Mouse (Mus musculus) left cerebral cortex, postnatal 25 days (tissue): ENCODE measurements at regions not wholly inside any gene's neighbourhood (a gene's known extent, or its start where the extent isn't known, plus 50 kb on each side); places are given as distances from the start of the nearest gene placed in this dataset.

Experiments
- DNase-seq, 2 experiments: peaks; one replicate each; pipeline ENCODE4 v3.0.0; 2022; ENCODE audit warnings: low spot score in 2 of 2, mixed read lengths in 1 of 2
- intact Hi-C: fragments of 180-260 bp; cut with DNase I; formaldehyde crosslinking; loops from one replicate; pipeline ENCODE4 v1.15.1; 2025

GRCm38 (mm10) chr6:116894252-116894651, 177.5 kb upstream of the Tmem72 start:
- intact Hi-C loops = no loop called here

DNA sequence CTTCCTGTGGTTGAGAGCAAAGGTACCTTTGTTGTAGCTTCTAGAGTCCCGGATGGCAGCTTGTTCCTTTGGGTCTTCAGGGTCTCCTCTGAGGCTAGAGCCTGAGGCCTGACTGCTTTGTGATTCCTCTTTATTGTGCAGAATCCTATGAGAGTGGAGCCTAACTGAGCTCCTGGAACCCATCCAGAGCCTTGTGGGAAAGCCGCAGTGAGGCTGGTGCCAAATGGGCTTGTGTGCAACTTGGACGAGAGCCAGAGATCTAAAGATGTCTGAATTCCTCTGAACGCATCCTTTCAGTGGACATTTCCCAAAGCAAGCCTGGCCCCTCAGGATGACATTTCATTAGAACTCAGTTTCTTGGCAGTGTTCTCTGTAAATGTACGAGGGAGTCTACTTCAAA, 178.4 kb upstream of the Tmem72 start:
- peak; percentile 68 to 78 for DNase-seq
- intact Hi-C loops = no loop called here

More at GRCm38 (mm10) chr6:116894252-116894651, 177.5 kb upstream of the Tmem72 start:
- no peak for DNase-seq

GRCm38 (mm10) chr6:116896132-116896630, 179.5 kb upstream of the Tmem72 start:
- DNase-seq = no peak
- intact Hi-C loops = no loop called here

DNA sequence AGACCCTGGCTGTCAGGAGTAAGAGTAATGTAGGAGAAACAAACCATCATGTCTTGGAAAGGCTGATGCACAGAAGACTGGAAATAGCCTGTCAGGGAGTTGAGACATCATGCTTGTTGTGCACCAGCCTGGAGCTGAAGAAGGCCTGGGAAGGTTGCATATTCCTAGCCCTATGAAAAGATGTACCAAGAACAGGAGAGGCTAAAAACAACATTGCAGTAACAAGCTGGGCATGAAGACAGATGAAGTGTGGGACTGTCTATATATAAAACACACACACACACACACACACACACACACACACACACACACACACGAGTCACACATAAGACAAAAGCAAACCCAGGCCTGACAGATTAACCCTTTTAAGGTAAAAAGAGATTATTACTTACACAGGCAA, 185.1 kb upstream of the Tmem72 start:
- intact Hi-C loops = loop anchor here (10.0 kb wide), 2 partner anchors 173 to 257 kb away; no protein-coding TSS in a partner anchor
- DNase-seq = peak; percentile 16 to 87

GRCm38 (mm10) chr6:116902371-116902770, 185.7 kb upstream of the Tmem72 start:
- DNase-seq = peak in 1 of 2 experiments; percentile 28
- intact Hi-C loops = loop anchor here (10.0 kb wide), 2 partner anchors 172 to 258 kb away; no protein-coding TSS in a partner anchor

DNA sequence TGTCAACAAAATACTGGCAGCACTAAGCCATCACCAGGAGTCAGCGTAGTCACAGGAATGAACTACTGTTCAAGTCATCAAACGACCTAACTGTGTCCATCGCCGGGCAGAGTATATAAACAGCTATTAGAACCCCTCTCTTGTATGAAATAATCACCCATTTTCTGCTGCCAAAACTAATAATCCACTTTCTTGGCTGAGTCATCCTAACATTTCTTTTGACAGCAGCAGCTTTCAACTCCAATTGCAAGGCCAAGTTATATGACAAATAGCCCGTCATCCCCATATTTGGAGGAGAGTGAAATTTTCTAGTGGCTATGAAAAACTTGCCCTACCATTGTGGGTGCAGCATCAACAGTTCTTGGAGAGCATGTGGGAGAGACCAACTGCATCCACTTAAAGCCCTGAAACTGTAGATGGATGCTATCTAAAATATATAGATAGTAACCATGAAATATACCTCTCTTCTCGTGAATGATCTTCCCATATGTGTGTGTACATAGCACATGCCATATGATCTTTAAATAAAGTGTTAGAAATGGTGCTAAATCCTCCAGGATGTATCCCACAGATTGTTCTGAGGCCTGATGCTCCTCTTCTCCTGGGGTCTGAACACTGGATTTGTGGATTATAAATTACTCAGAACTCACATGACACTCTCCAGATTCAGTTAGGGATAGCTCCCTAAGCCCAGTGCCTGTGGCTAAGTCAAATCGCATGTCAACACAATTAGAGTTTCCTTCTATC, 189.9 kb upstream of the Tmem72 start:
- DNase-seq = peak in 1 of 2 experiments; percentile 78
- intact Hi-C loops = loop anchor here (10.0 kb wide), 2 partner anchors 168 to 262 kb away; no protein-coding TSS in a partner anchor

GRCm38 (mm10) chr6:116910607-116911006, 193.9 kb upstream of the Tmem72 start:
- DNase-seq = no peak

GRCm38 (mm10) chr6:116912161-116912560, 195.4 kb upstream of the Tmem72 start:
- intact Hi-C loops = no loop called here
- DNase-seq = no peak

More at GRCm38 (mm10) chr6:116910607-116911006, 193.9 kb upstream of the Tmem72 start:
- intact Hi-C loops = no loop called here

DNA sequence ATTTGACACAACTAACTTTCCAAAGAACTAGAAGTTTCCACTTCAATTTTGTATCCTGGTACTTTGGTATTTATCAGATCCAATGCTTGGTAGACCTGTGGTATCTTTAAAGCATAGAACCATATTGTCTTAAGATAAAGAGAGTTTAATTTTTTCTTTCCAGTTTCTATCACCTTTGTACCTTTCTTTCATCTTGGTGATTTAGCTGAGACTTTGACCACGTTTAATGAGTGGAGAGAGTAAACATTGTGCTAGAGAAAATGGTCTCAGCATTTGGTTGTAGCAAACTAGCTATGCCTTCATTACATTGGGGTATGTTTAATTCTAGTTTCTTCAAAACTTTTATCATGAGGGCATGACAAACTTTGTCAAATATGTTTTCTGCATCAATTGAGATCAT, 197.4 kb upstream of the Tmem72 start:
- intact Hi-C loops = no loop called here
- no peak for DNase-seq

DNA sequence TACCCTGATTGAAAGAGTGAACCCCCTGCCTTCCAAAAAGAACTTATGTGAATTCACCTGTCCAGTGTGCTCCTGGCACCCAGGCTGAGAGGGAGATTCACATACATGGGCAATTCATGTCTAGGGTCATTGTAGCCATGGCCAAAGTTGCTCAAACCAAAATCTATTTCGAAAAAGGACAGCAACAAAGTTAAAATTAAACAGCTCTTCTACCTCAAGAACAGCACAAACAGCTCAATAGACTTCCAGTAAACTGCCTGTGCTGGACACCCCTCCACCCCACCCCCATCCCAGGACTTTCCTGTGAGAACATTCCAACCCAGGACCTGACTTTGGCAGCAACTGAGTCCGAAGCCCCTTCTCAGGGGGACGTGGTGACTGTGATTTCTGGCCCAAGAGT, 218.3 kb upstream of the Tmem72 start:
- DNase-seq = no peak
- intact Hi-C loops = no loop called here

DNA sequence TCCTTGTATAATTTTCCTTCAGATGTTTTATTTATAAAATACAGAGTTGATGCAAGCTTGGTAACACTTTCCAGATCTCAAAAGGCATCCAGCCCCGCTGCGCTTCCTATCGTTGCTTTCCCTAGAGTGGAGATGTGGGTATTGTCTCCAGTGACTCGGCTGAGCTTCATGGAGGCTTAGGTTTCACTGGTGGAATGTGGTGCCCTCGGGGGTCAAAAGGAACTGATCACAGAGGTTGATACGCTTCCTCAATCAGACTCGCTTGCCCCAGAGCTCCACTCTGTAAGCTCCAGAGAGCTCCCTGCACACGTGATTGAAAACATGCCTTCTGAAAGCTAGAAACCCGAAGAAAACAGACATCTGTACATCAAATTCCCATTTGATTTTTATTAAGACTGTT, 224.9 kb upstream of the Tmem72 start:
- intact Hi-C loops = no loop called here

GRCm38 (mm10) chr6:116942696-116943095, 225.6 kb upstream of the Cxcl12 start:
- intact Hi-C loops = no loop called here
- peak in 1 of 2 experiments; percentile 33 for DNase-seq

More for the DNA sequence above, 224.9 kb upstream of the Tmem72 start:
- DNase-seq = no peak

DNA sequence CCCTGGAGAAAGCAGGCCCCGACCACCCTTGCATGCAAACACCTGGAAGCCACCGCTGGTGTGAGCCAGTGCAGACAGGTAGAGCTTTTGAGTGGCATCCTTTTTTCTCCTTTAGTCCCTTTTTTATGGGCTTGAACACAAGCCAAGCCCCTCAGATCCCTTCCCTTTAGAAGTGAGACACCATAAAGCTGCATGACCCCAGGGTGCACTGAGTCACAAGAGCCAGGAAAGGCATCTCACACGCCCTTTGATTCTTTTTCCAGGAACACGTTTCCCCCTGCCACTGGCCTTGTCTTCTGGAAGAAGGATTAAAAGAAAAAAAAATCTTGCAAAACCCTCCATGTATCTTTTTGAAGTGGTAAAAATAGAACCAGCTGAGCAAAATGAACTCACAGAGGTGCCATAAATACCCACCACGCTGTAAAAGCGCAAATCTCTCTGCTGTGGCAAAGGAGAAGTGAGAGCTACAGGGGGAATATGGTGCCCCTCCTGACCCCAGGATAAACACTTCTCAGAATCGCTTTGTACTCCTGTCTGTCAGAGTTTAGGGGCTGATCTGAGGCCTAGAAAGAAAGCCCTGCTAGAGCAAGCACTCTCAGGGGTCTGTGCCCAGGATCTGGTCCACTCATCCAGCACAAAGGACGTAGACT, 222.1 kb upstream of the Cxcl12 start:
- intact Hi-C loops = no loop called here
- DNase-seq = no peak

- no peak for DNase-seq
- intact Hi-C loops = no loop called here
These were observed 208.7 kb upstream of the Cxcl12 start for GRCm38 (mm10) chr6:116959611-116960010.

GRCm38 (mm10) chr6:116960641-116961040, 207.7 kb upstream of the Cxcl12 start:
- intact Hi-C loops = no loop called here
- DNase-seq = no peak

DNA sequence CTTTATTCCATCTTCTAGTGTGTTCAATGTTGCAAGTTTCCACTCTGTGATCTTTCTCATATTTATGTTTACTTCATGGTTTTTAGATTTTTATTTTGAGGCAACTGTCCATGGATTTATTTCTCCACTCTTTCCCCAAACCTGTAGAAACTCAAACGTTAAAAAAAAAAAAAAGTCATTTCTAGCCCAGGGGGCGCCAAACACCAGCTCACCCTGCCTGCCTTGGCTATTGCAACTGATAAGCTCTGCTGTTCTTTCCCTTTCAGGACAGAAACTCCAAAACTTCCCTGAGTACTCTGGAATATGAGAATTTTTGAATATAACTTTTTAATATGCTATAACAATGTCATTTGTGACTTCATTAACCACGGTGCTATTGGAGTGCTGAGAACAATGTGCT, 201.9 kb upstream of the Cxcl12 start:
- DNase-seq = no peak
- intact Hi-C loops = no loop called here

GRCm38 (mm10) chr6:116969381-116969910, 198.9 kb upstream of the Cxcl12 start:
- intact Hi-C loops = no loop called here
- DNase-seq = no peak

- intact Hi-C loops = no loop called here
These were observed 193.5 kb upstream of the Cxcl12 start for GRCm38 (mm10) chr6:116974841-116975240.

GRCm38 (mm10) chr6:116980349-116980995, 187.9 kb upstream of the Cxcl12 start:
- peak in 1 of 2 experiments; percentile 24 for DNase-seq

More at GRCm38 (mm10) chr6:116974841-116975240, 193.5 kb upstream of the Cxcl12 start:
- DNase-seq = no peak

More at GRCm38 (mm10) chr6:116980349-116980995, 187.9 kb upstream of the Cxcl12 start:
- intact Hi-C loops = loop anchor here (10.0 kb wide), 1 partner anchor 844 kb away; no protein-coding TSS in a partner anchor
